Mouse (Mus musculus) limb, embryonic 10.5 days (tissue): ENCODE results near the gene Cdc42se2. TPM values are rescaled to one million over a fixed set of nuclear protein-coding genes. Genes with fewer than 3 reads are reported as not detected.

Experiments used
- DNase-seq: peaks from one replicate; pipeline ENCODE4 v3.0.0-alpha.2; 2017; ENCODE audit warnings: low spot score
- H3K27ac ChIP-seq: fragments of 300-500 bp; sonication (generic); 2 replicates; pipeline ENCODE4 v1.5.1; 2016; ENCODE audit warnings: mild to moderate bottlenecking
- H3K27me3 ChIP-seq: fragments of 300-500 bp; sonication (generic); 2 replicates; pipeline ENCODE4 v1.6.1; 2016; ENCODE audit warnings: low read depth, mild to moderate bottlenecking; ENCODE audit not compliant: poor library complexity, severe bottlenecking
- H3K36me3 ChIP-seq: fragments of 300-500 bp; sonication (generic); 2 replicates; pipeline ENCODE4 v1.6.1; 2016; ENCODE audit warnings: mild to moderate bottlenecking, moderate library complexity
- H3K4me1 ChIP-seq: fragments of 300-500 bp; sonication (generic); 2 replicates; pipeline ENCODE4 v1.6.1; 2016
- H3K4me3 ChIP-seq: fragments of 300-500 bp; sonication (generic); 2 replicates; pipeline ENCODE4 v1.5.1; 2016; ENCODE audit warnings: mild to moderate bottlenecking, moderate library complexity
- H3K9me3 ChIP-seq: fragments of 300-500 bp; sonication (generic); replicated peaks from 2 replicates; pipeline ENCODE4 v1.6.1; 2016; ENCODE audit warnings: mild to moderate bottlenecking
- WGBS: fragments of 180-500 bp; shearing (Covaris S2); methylation state at CpG from one replicate; pipeline ENCODE4 v1.1.7; 2016; 5-methylcytosine and 5-hydroxymethylcytosine counted together
- polyA plus RNA-seq: library from polyadenylated mRNA; unstranded; fragments of >200 nt; fragmentation: Nextera tagmentation; extraction: Ambion mirVana; gene quantifications from 2 replicates; pipeline ENCODE4 v1.2.1, GENCODE M21; 2016

The Cdc42se2 gene
- polyA plus RNA-seq, 1 experiment from 2014 or later, result 136 TPM

DNA sequence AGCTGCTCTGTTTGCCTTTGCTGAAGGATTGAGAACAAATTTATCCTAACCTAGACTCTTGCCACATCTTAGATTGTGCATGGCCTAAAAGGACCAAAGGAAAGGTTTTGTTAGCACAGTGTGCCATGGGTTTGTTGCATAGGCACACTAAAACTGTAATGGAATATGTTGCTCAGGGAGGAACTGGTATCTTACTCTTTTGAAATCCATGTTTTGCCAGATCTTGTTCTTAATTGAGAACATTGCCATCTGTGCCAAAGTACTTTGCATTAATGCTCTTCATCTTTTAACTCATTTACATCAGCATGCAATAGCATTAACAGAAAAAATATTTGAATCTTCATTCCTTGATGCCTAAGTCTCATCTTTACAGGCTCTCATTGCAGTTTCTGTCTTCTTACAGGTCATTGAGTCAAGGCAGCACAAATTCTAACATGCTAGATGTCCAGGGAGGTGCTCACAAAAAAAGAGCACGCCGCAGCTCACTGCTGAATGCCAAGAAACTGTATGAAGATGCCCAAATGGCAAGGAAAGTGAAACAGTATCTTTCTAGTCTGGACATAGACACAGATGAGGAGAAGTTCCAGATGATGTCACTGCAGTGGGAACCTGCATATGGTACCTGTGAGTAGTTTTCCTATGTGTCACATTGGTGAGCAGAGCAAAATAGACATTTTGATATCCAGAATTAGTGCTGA lies 111.5 kb downstream of the Cdc42se2 start:
- Histone ChIP-seq H3K4me3 (no peak overlapping the region), H3K9me3 (no peaks in the 10 kb centered on the region), H3K27ac (no peak overlapping the region), H3K4me1 (no peaks in the 10 kb centered on the region), H3K36me3 (peaks cover 34% of the 10 kb centered on the region), H3K27me3 (no peaks in the 10 kb centered on the region)
- no peak for DNase-seq
- 93% methylated on average over 2 of the region's 2 CpGs for WGBS

- Histone ChIP-seq H3K4me1 (no peaks in the 10 kb centered on the region), H3K27me3 (no peaks in the 10 kb centered on the region), H3K36me3 (peaks cover 24% of the 10 kb centered on the region), H3K4me3 (no peak overlapping the region), H3K27ac (no peak overlapping the region), H3K9me3 (no peaks in the 10 kb centered on the region)
- no peak for DNase-seq
- WGBS, result 82% methylated on average over 8 of the region's 8 CpGs
These were observed 113.7 kb downstream of the Cdc42se2 start for GRCm38 (mm10) chr11:54673575-54674298.

Other genes starting within 250 kb of the Cdc42se2 start
- gene Lyrm7, start 73.2 kb upstream of the Cdc42se2 start, polyA plus RNA-seq, result 6.5 and 7.9 TPM in 2 replicates
- 550 and 645 TPM in 2 replicates for gene Hint1, start 78.7 kb upstream of the Cdc42se2 start, polyA plus RNA-seq
- 52.0 and 60.7 TPM in 2 replicates for gene Gpx3, start 114.8 kb upstream of the Cdc42se2 start, polyA plus RNA-seq
- 10.0 and 14.0 TPM in 2 replicates for gene Tnip1, start 175.2 kb upstream of the Cdc42se2 start, polyA plus RNA-seq
- gene Anxa6, start 245.8 kb upstream of the Cdc42se2 start, polyA plus RNA-seq, result 53.5 and 69.1 TPM in 2 replicates